Mouse (Mus musculus) hindbrain, embryonic 10.5 days (tissue): ENCODE results near the gene Rasl11b. TPM values are rescaled to one million over a fixed set of nuclear protein-coding genes. Genes with fewer than 3 reads are reported as not detected.

Experiments
- DNase-seq: peaks from one replicate; pipeline ENCODE4 v3.0.0-alpha.2; 2017; ENCODE audit warnings: low spot score
- H3K27ac ChIP-seq: fragments of 300-500 bp; sonication (generic); 2 replicates; pipeline ENCODE4 v1.5.1; 2016; ENCODE audit warnings: mild to moderate bottlenecking, moderate library complexity
- H3K27me3 ChIP-seq: fragments of 300-500 bp; sonication (generic); 2 replicates; pipeline ENCODE4 v1.6.1; 2016; ENCODE audit warnings: mild to moderate bottlenecking; ENCODE audit not compliant: poor library complexity, insufficient read depth, severe bottlenecking
- H3K36me3 ChIP-seq: fragments of 300-500 bp; sonication (generic); 2 replicates; pipeline ENCODE4 v1.6.1; 2016; ENCODE audit warnings: mild to moderate bottlenecking, moderate library complexity
- H3K4me1 ChIP-seq: fragments of 300-500 bp; sonication (generic); replicated peaks from 2 replicates; pipeline ENCODE4 v1.6.1; 2016; ENCODE audit warnings: mild to moderate bottlenecking
- H3K4me3 ChIP-seq: fragments of 300-500 bp; sonication (generic); 2 replicates; pipeline ENCODE4 v1.5.1; 2016; ENCODE audit warnings: mild to moderate bottlenecking, moderate library complexity
- H3K9me3 ChIP-seq: fragments of 300-500 bp; sonication (generic); 2 replicates; pipeline ENCODE4 v1.6.1; 2016; ENCODE audit warnings: mild to moderate bottlenecking, moderate library complexity
- WGBS: fragments of 180-500 bp; shearing (Covaris S2); methylation state at CpG from one replicate; pipeline ENCODE4 v1.1.7; 2016; 5-methylcytosine and 5-hydroxymethylcytosine counted together
- polyA plus RNA-seq: library from polyadenylated mRNA; unstranded; fragments of >200 nt; fragmentation: Nextera tagmentation; extraction: Ambion mirVana; gene quantifications from 2 replicates; pipeline ENCODE4 v1.2.1, GENCODE M21; 2016

The Rasl11b gene
- polyA plus RNA-seq, 1 experiment from 2014 or later: 30.5 TPM

- no peak for DNase-seq
- no peaks in the 10 kb centered on the region for H3K27me3 ChIP-seq
- 83% methylated on average over 3 of the region's 3 CpGs for WGBS
- no peaks in the 10 kb centered on the region for H3K36me3 ChIP-seq
- H3K27ac ChIP-seq: 0 out of 2 replicates have a peak overlapping the region, but pooled peaks have one; percentile 29
- peaks cover 43% of the 10 kb centered on the region for H3K4me1 ChIP-seq
- no peak overlapping the region for H3K4me3 ChIP-seq
- no peaks in the 10 kb centered on the region for H3K9me3 ChIP-seq
Observed at GRCm38 (mm10) chr5:74246971-74247370, 51.9 kb downstream of the Rasl11b start.

Other genes with a start within 250 kb of the Rasl11b start
- gene Usp46, start 126.9 kb upstream of the Rasl11b start, polyA plus RNA-seq: 27.6 and 31.2 TPM in 2 replicates